Mouse (Mus musculus) CH12.LX (cell line): ENCODE data around the gene Ctnnd2. TPM values are rescaled to one million over a fixed set of nuclear protein-coding genes. Genes with fewer than 3 reads are reported as not detected.

Source experiments
- DNase-seq: peaks from one replicate; pipeline ENCODE4 v3.0.0-alpha.2; 2013; ENCODE audit errors: extremely low read depth
- H3K27ac ChIP-seq: 2 replicates; pipeline ENCODE4 v1.5.1; 2012; ENCODE audit warnings: low read depth, mild to moderate bottlenecking, control low read depth, moderate library complexity; ENCODE audit not compliant: insufficient read depth
- H3K27me3 ChIP-seq: replicated peaks from 2 replicates; pipeline ENCODE3; 2012; ENCODE audit warnings: inconsistent platforms
- H3K36me3 ChIP-seq, 2 experiments: replicated peaks in 1 of 2; 2 replicates each; pipeline versions ENCODE3 to v1.6.1; 2012; ENCODE audit warnings: inconsistent platforms in 1 of 2, low read length in 1 of 2, mild to moderate bottlenecking in 1 of 2, mixed read lengths in 1 of 2, moderate library complexity in 1 of 2; ENCODE audit not compliant: control insufficient read depth in 1 of 2, insufficient read depth in 1 of 2
- H3K4me1 ChIP-seq, 2 experiments: 2 replicates each; pipeline ENCODE4 v1.6.1; 2012; ENCODE audit warnings: inconsistent platforms in 1 of 2, moderate library complexity in 1 of 2; ENCODE audit not compliant: insufficient read depth in 2 of 2, control insufficient read depth in 1 of 2
- H3K4me2 ChIP-seq: 2 replicates; pipeline ENCODE4 v1.6.1; 2012; ENCODE audit warnings: low read depth, mild to moderate bottlenecking, control low read depth; ENCODE audit not compliant: poor library complexity, insufficient read depth, severe bottlenecking
- H3K4me3 ChIP-seq, 3 experiments: fragments of 150-350 bp in 1 of 3; sonication (generic) in 1 of 3; replicated peaks in 1 of 3; 2 replicates each; pipeline versions ENCODE3 to v1.5.1; 2011 to 2012; ENCODE audit warnings: low read depth in 2 of 3, low read length in 2 of 3, mild to moderate bottlenecking in 2 of 3, moderate library complexity in 2 of 3, control low read depth in 1 of 3, improper control_type of control experiment in 1 of 3, inconsistent platforms in 1 of 3, mixed read lengths in 1 of 3; ENCODE audit not compliant: poor library complexity in 1 of 3
- H3K79me2 ChIP-seq: replicated peaks from 2 replicates; pipeline ENCODE4 v1.6.1; 2012; ENCODE audit warnings: mild to moderate bottlenecking, moderate library complexity; ENCODE audit not compliant: control insufficient read depth, poor library complexity, insufficient read depth, severe bottlenecking; ENCODE audit errors: extremely low read depth
- H3K9ac ChIP-seq: 2 replicates; pipeline ENCODE4 v1.6.1; 2012; ENCODE audit warnings: low read depth, mild to moderate bottlenecking, control low read depth, moderate library complexity; ENCODE audit not compliant: insufficient read depth
- H3K9me3 ChIP-seq: replicated peaks from 2 replicates; pipeline ENCODE3; 2012; ENCODE audit warnings: low read length, inconsistent platforms, mixed read lengths
- BHLHE40 ChIP-seq: IDR thresholded peaks from 2 replicates; pipeline ENCODE4 v1.6.1; 2011; ENCODE audit warnings: mild to moderate bottlenecking, low read depth, low read length, improper control_type of control experiment
- CTCF ChIP-seq, 2 experiments: IDR thresholded peaks in 1 of 2; conservative IDR thresholded peaks in 1 of 2; 2 replicates each; pipeline ENCODE4 v1.5.1; 2011 to 2012; ENCODE audit warnings: low read depth in 2 of 2, low read length in 2 of 2, improper control_type of control experiment in 1 of 2, inconsistent platforms in 1 of 2, mild to moderate bottlenecking in 1 of 2, moderate library complexity in 1 of 2
- E2F4 ChIP-seq: IDR thresholded peaks from 2 replicates; pipeline ENCODE4 v1.6.1; 2011; ENCODE audit warnings: low read depth, low read length, improper control_type of control experiment; ENCODE audit not compliant: insufficient replicate concordance
- ETS1 ChIP-seq: conservative IDR thresholded peaks from 2 replicates; pipeline ENCODE4 v1.6.1; 2012; ENCODE audit warnings: low read depth, mild to moderate bottlenecking, inconsistent platforms, low read length, improper control_type of control experiment, moderate library complexity
- GABPA ChIP-seq: IDR thresholded peaks from 2 replicates; pipeline ENCODE4 v1.6.1; 2012; ENCODE audit warnings: low read depth, low read length, improper control_type of control experiment, inconsistent platforms; ENCODE audit not compliant: insufficient replicate concordance
- IRF4 ChIP-seq: IDR thresholded peaks from 2 replicates; pipeline ENCODE4 v1.6.1; 2014; ENCODE audit warnings: low read depth, mild to moderate bottlenecking, inconsistent platforms, low read length, improper control_type of control experiment
- MAFK ChIP-seq: IDR thresholded peaks from 2 replicates; pipeline ENCODE4 v1.6.1; 2011; ENCODE audit warnings: low read length, improper control_type of control experiment; ENCODE audit not compliant: insufficient replicate concordance
- MAX ChIP-seq: IDR thresholded peaks from 2 replicates; pipeline ENCODE4 v1.6.1; 2011; ENCODE audit warnings: low read length, improper control_type of control experiment
- MEF2A ChIP-seq: IDR thresholded peaks from 2 replicates; pipeline ENCODE4 v1.6.1; 2014; ENCODE audit warnings: low read depth, mild to moderate bottlenecking, inconsistent platforms, low read length, improper control_type of control experiment, borderline replicate concordance
- MXI1 ChIP-seq: IDR thresholded peaks from 2 replicates; pipeline ENCODE4 v1.6.1; 2011; ENCODE audit warnings: mild to moderate bottlenecking, low read depth, low read length, improper control_type of control experiment
- MYC ChIP-seq: IDR thresholded peaks from 2 replicates; pipeline ENCODE4 v1.6.1; 2011; ENCODE audit warnings: low read depth, mild to moderate bottlenecking, improper control_type of control experiment, low read length
- NELFE ChIP-seq: IDR thresholded peaks from 2 replicates; pipeline ENCODE4 v1.6.1; 2011; ENCODE audit warnings: low read depth, low read length, improper control_type of control experiment
- NRF1 ChIP-seq: IDR thresholded peaks from 2 replicates; pipeline ENCODE4 v1.6.1; 2014; ENCODE audit warnings: low read depth, mild to moderate bottlenecking, inconsistent platforms, low read length, improper control_type of control experiment, moderate library complexity
- PAX5 ChIP-seq: IDR thresholded peaks from 2 replicates; pipeline ENCODE4 v1.6.1; 2012; ENCODE audit warnings: low read length, inconsistent platforms, mixed read lengths
- POLR2AphosphoS2 ChIP-seq: IDR thresholded peaks from 2 replicates; pipeline ENCODE4 v1.6.1; 2011; ENCODE audit warnings: low read depth, low read length, improper control_type of control experiment
- SIN3A ChIP-seq: IDR thresholded peaks from 2 replicates; pipeline ENCODE4 v1.6.1; 2012; ENCODE audit warnings: low read length, improper control_type of control experiment, inconsistent platforms
- SMC3 ChIP-seq: IDR thresholded peaks from 2 replicates; pipeline ENCODE4 v1.6.1; 2011; ENCODE audit warnings: low read depth, low read length, improper control_type of control experiment
- UBTF ChIP-seq: IDR thresholded peaks from 2 replicates; pipeline ENCODE4 v1.6.1; 2012; ENCODE audit warnings: low read depth, mild to moderate bottlenecking, inconsistent platforms, low read length, improper control_type of control experiment, moderate library complexity
- USF1 ChIP-seq: IDR thresholded peaks from 2 replicates; pipeline ENCODE4 v1.6.1; 2014; ENCODE audit warnings: low read depth, mild to moderate bottlenecking, inconsistent platforms, low read length, improper control_type of control experiment
- USF2 ChIP-seq: conservative IDR thresholded peaks from 2 replicates; pipeline ENCODE4 v1.6.1; 2011; ENCODE audit warnings: low read depth, low read length, improper control_type of control experiment
- ZMIZ1 ChIP-seq: IDR thresholded peaks from 2 replicates; pipeline ENCODE4 v1.6.1; 2012; ENCODE audit warnings: low read depth, mild to moderate bottlenecking, inconsistent platforms, low read length, improper control_type of control experiment
- ZNF384 ChIP-seq: IDR thresholded peaks from 2 replicates; pipeline ENCODE4 v1.6.1; 2012; ENCODE audit warnings: low read depth, low read length, improper control_type of control experiment, inconsistent platforms
- dilution Hi-C: fragments of 300-500 bp; cut with MboI; formaldehyde crosslinking; loops from 2 replicates; pipeline ENCODE4 v1.14.3; 2020; ENCODE audit warnings: low sequenced_read_pairs; ENCODE audit not compliant: extremely low pct_unique_long_range_greater_than_20kb, extremely low pct_ligation_motif_present
- in situ Hi-C: fragments of 300-500 bp; cut with MboI; formaldehyde crosslinking; loops from 3 replicates; pipeline ENCODE4 v1.14.3; 2019; ENCODE audit warnings: low sequenced_read_pairs, low pct_ligation_motif_present, low pct_unique_long_range_greater_than_20kb, mixed read lengths
- polyA plus RNA-seq: library from polyadenylated mRNA; unstranded; fragments of >175 nt; gene quantifications from 2 replicates; pipeline ENCODE4 v1.2.1, GENCODE M21; 2012; ENCODE audit warnings: low read depth; ENCODE audit not compliant: insufficient read length
- total RNA-seq, 2 experiments: library from RNA; depleted of rRNA; stranded (reverse); fragments of 300-350 nt in 1 of 2; fragments of >200 nt in 1 of 2; gene quantifications; 2 replicates each; pipeline ENCODE4 v1.2.3; 2012 to 2014

Gene Ctnnd2
- total and polyA plus RNA-seq, 3 experiments, result 0.23 TPM; not detected in 2

DNA sequence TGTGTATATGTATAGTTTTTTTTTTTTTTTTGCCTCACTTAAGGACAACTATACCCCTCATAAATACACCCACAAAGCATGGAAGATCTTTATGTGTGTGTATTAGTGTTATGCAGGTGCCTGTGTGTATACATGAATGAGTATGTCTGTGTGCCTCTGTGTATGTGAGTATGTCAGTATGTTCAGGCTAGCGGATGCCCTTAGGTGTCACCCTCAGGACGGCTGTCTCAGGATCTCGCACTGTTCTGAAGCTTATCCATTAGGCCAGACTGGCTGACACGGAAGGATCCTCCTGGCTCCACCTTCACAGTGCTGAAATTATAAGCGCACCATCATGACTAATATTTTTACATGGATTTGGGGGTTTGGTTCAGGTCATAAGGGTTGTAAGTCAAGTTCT, 202.5 kb downstream of the Ctnnd2 start:
- H3K4me1 ChIP-seq, result peaks cover 0 to 2% of the 10 kb centered on the region in 2 experiments; a peak in 1 of 4 replicates
- H3K9me3 ChIP-seq, result no peaks in the 10 kb centered on the region
- in situ Hi-C loops, result no loop called here
- no peak overlapping the region for H3K4me2 ChIP-seq
- no peaks in the 10 kb centered on the region for H3K27me3 ChIP-seq
- H3K9ac ChIP-seq, result no peak overlapping the region
- TF ChIP-seq NRF1 (no peak), GABPA (no peak), BHLHE40 (no peak), USF2 (no peak), MXI1 (no peak), SMC3 (no peak), ZMIZ1 (no peak), ZNF384 (no peak), POLR2AphosphoS2 (no peak), USF1 (no peak), CTCF (conservative IDR thresholded peaks at IDR 0.05 in 1 of 2, IDR thresholded peaks at IDR 0.05 in 1 of 2; ENCODE audit: low read depth in 2 of 2, low read length in 2 of 2) (no peak), MYC (no peak), UBTF (no peak), MEF2A (no peak), IRF4 (no peak), PAX5 (no peak), E2F4 (no peak), NELFE (no peak), ETS1 (no peak), MAFK (no peak)
- H3K79me2 ChIP-seq, result no peaks in the 10 kb centered on the region
- H3K27ac ChIP-seq, result no peak overlapping the region
- dilution Hi-C loops, result no loop called here
- no peak for DNase-seq
- H3K4me3 ChIP-seq, result no peak overlapping the region
- H3K36me3 ChIP-seq, result no peaks in the 10 kb centered on the region

DNA sequence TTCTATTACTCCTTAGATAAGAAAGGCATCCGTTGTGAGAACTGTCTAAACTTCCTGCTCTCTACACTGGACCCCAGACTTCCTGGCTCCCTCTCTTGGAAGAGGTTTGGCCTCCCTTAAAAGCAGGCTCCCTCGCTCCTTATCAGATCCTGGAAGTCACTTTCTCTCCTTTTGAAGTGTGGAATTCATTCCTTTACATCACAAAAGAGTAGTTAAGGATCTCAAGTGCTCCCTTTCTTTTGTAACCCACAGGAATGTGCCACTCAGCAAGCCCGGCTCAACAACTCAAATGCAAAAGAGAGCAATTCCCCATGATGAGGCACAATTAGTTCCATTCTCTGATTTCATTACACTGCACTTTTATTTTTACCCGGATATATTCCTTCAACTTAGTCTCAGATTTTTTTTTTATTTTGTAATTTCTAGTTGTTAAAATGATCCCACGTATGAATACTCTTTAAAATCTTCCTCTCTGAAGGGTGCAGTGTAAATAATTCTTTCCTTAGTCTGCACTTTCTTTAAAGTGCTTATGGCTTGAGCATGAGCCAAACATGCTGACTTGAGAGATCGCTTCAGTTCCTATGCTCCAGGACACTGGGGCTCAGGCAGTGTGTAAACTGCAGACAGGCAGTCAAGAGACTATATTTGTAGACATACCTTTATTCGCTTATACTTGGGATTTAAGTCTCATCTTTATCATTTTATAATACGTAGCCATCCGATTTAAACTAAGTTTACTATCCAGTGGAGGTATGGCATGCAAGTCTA, 210.9 kb downstream of the Ctnnd2 start:
- Histone ChIP-seq H3K4me3 (no peak overlapping the region), H3K4me1 (no peaks in the 10 kb centered on the region), H3K79me2 (no peaks in the 10 kb centered on the region)
- TF ChIP-seq MAX (no peak), ETS1 (no peak), ZMIZ1 (no peak), IRF4 (no peak), SIN3A (no peak), BHLHE40 (no peak)
- TF ChIP-seq, all 38 proteins: peak for 0
- Histone ChIP-seq H3K27ac (no peak overlapping the region), H3K36me3 (no peaks in the 10 kb centered on the region), H3K27me3 (no peaks in the 10 kb centered on the region), H3K9me3 (no peaks in the 10 kb centered on the region), H3K9ac (no peak overlapping the region), H3K4me2 (no peak overlapping the region)
- in situ Hi-C loops (no loop called here), dilution Hi-C loops (no loop called here)
- no peak for DNase-seq
